Mouse (Mus musculus): ENCODE measurements at regions not wholly inside any gene's neighbourhood (a gene's known extent, or its start where the extent isn't known, plus 50 kb on each side); places are given as distances from the start of the nearest gene placed in this dataset.

- Histone ChIP-seq H3K4me2 (no peak overlapping the region), H3K36me3 (no peaks in the 10 kb centered on the region), H3K9ac (no peak overlapping the region), H3K9me3 (no peaks in the 10 kb centered on the region), H3K27ac (no peak overlapping the region), H3K27me3 (no peaks in the 10 kb centered on the region), H3K4me1 (peaks cover 8% of the 10 kb centered on the region; the same call in 1 of the 2 replicates), H3K4me3 (no peak overlapping the region)
- 48% methylated on average over 7 of the region's 7 CpGs for WGBS
- ATAC-seq (ENCODE audit: insufficient number of reproducible peaks, insufficient read depth, low FRiP score, low TSS enrichment, low read depth) = no peak
Measured at GRCm38 (mm10) chr16:49965528-49966250, 165.4 kb downstream of the Cd47 start.

GRCm38 (mm10) chr16:49966251-49966588 lies 165.9 kb downstream of the Cd47 start:
- ATAC-seq (ENCODE audit: insufficient number of reproducible peaks, insufficient read depth, low FRiP score, low TSS enrichment, low read depth) = no peak
- H3K27ac ChIP-seq = no peak overlapping the region
- WGBS = 68% methylated on average over 2 of the region's 2 CpGs

GRCm38 (mm10) chr16:49967110-49967509 lies 166.8 kb downstream of the Cd47 start:
- no peaks in the 10 kb centered on the region for H3K36me3 ChIP-seq
- H3K27ac ChIP-seq = no peak overlapping the region
- H3K4me3 ChIP-seq = no peak overlapping the region
- no peaks in the 10 kb centered on the region for H3K27me3 ChIP-seq
- H3K4me1 ChIP-seq = peaks cover 8% of the 10 kb centered on the region; the same call in 1 of the 2 replicates
- ATAC-seq (ENCODE audit: insufficient number of reproducible peaks, insufficient read depth, low FRiP score, low TSS enrichment, low read depth) = no peak
- H3K9ac ChIP-seq = no peak overlapping the region
- no peaks in the 10 kb centered on the region for H3K9me3 ChIP-seq
- H3K4me2 ChIP-seq = no peak overlapping the region
- WGBS = 83% methylated on average over 7 of the region's 7 CpGs

More at GRCm38 (mm10) chr16:49966251-49966588, 165.9 kb downstream of the Cd47 start:
- Histone ChIP-seq H3K4me1 (peaks cover 8% of the 10 kb centered on the region; the same call in 1 of the 2 replicates), H3K4me2 (no peak overlapping the region), H3K9me3 (no peaks in the 10 kb centered on the region), H3K9ac (no peak overlapping the region), H3K36me3 (no peaks in the 10 kb centered on the region), H3K27me3 (no peaks in the 10 kb centered on the region), H3K4me3 (no peak overlapping the region)

- Histone ChIP-seq H3K27me3 (no peaks in the 10 kb centered on the region), H3K4me1 (peaks cover 8% of the 10 kb centered on the region; the same call in 1 of the 2 replicates), H3K9me3 (no peaks in the 10 kb centered on the region), H3K4me2 (no peak overlapping the region), H3K36me3 (no peaks in the 10 kb centered on the region), H3K4me3 (no peak overlapping the region), H3K9ac (no peak overlapping the region), H3K27ac (no peak overlapping the region)
- 72% methylated on average over 4 of the region's 4 CpGs for WGBS
- no peak for ATAC-seq (ENCODE audit: insufficient number of reproducible peaks, insufficient read depth, low FRiP score, low TSS enrichment, low read depth)
Measured at GRCm38 (mm10) chr16:49968291-49968870, 168.0 kb downstream of the Cd47 start.

GRCm38 (mm10) chr16:49969035-49969434 lies 168.7 kb downstream of the Cd47 start:
- no peak for ATAC-seq (ENCODE audit: insufficient number of reproducible peaks, insufficient read depth, low FRiP score, low TSS enrichment, low read depth)
- Histone ChIP-seq H3K27ac (no peak overlapping the region), H3K36me3 (no peaks in the 10 kb centered on the region), H3K27me3 (no peaks in the 10 kb centered on the region), H3K9ac (no peak overlapping the region), H3K4me2 (no peak overlapping the region), H3K4me1 (0 out of 2 replicates have a peak, but pooled peaks cover 4% of the 10 kb centered on the region), H3K4me3 (no peak overlapping the region), H3K9me3 (no peaks in the 10 kb centered on the region)
- 94% methylated on average over 4 of the region's 4 CpGs for WGBS

- Histone ChIP-seq H3K9me3 (no peaks in the 10 kb centered on the region), H3K4me2 (no peak overlapping the region), H3K36me3 (no peaks in the 10 kb centered on the region), H3K27me3 (no peaks in the 10 kb centered on the region), H3K9ac (no peak overlapping the region), H3K4me1 (0 out of 2 replicates have a peak, but pooled peaks cover 4% of the 10 kb centered on the region), H3K4me3 (no peak overlapping the region), H3K27ac (no peak overlapping the region)
- 98% methylated on average over 2 of the region's 2 CpGs for WGBS
- no peak for ATAC-seq (ENCODE audit: insufficient number of reproducible peaks, insufficient read depth, low FRiP score, low TSS enrichment, low read depth)
Measured at GRCm38 (mm10) chr16:49969693-49970296, 169.5 kb downstream of the Cd47 start.

GRCm38 (mm10) chr16:49970297-49970804 lies 170.0 kb downstream of the Cd47 start:
- H3K9ac ChIP-seq = no peak overlapping the region
- H3K27ac ChIP-seq = no peak overlapping the region
- ATAC-seq (ENCODE audit: insufficient number of reproducible peaks, insufficient read depth, low FRiP score, low TSS enrichment, low read depth) = no peak
- H3K36me3 ChIP-seq = no peaks in the 10 kb centered on the region
- no peaks in the 10 kb centered on the region for H3K9me3 ChIP-seq
- 0 out of 2 replicates have a peak, but pooled peaks cover under 1% of the 10 kb centered on the region for H3K4me1 ChIP-seq
- H3K4me2 ChIP-seq = no peak overlapping the region
- no peaks in the 10 kb centered on the region for H3K27me3 ChIP-seq
- WGBS = 78% methylated on average over 2 of the region's 2 CpGs
- H3K4me3 ChIP-seq = no peak overlapping the region

GRCm38 (mm10) chr16:49971141-49971555 lies 170.8 kb downstream of the Cd47 start:
- no peaks in the 10 kb centered on the region for H3K4me1 ChIP-seq
- no peak for ATAC-seq (ENCODE audit: insufficient number of reproducible peaks, insufficient read depth, low FRiP score, low TSS enrichment, low read depth)
- 88% methylated on average over 3 of the region's 3 CpGs for WGBS

GRCm38 (mm10) chr16:49977276-49977675 lies 176.9 kb downstream of the Cd47 start:
- no peak overlapping the region for H3K4me2 ChIP-seq
- no peak overlapping the region for H3K4me3 ChIP-seq
- H3K36me3 ChIP-seq = no peaks in the 10 kb centered on the region
- no peak overlapping the region for H3K27ac ChIP-seq
- H3K9me3 ChIP-seq = no peaks in the 10 kb centered on the region
- H3K9ac ChIP-seq = no peak overlapping the region
- no peaks in the 10 kb centered on the region for H3K27me3 ChIP-seq
- 83% methylated on average over 2 of the region's 2 CpGs for WGBS
- ATAC-seq (ENCODE audit: insufficient number of reproducible peaks, insufficient read depth, low FRiP score, low TSS enrichment, low read depth) = no peak
- peaks cover 7% of the 10 kb centered on the region; the same call in 1 of the 2 replicates for H3K4me1 ChIP-seq

More at GRCm38 (mm10) chr16:49971141-49971555, 170.8 kb downstream of the Cd47 start:
- no peak overlapping the region for H3K4me2 ChIP-seq
- no peaks in the 10 kb centered on the region for H3K9me3 ChIP-seq
- no peak overlapping the region for H3K4me3 ChIP-seq
- no peaks in the 10 kb centered on the region for H3K27me3 ChIP-seq
- no peak overlapping the region for H3K27ac ChIP-seq
- H3K36me3 ChIP-seq = no peaks in the 10 kb centered on the region
- H3K9ac ChIP-seq = no peak overlapping the region

GRCm38 (mm10) chr16:49979426-49979940 lies 179.2 kb downstream of the Cd47 start:
- H3K9me3 ChIP-seq = no peaks in the 10 kb centered on the region
- no peaks in the 10 kb centered on the region for H3K36me3 ChIP-seq
- WGBS = 94% methylated on average over 4 of the region's 4 CpGs
- peaks cover 7% of the 10 kb centered on the region; the same call in 1 of the 2 replicates for H3K4me1 ChIP-seq
- H3K27ac ChIP-seq = no peak overlapping the region
- no peak for ATAC-seq (ENCODE audit: insufficient number of reproducible peaks, insufficient read depth, low FRiP score, low TSS enrichment, low read depth)
- H3K4me2 ChIP-seq = no peak overlapping the region
- H3K4me3 ChIP-seq = no peak overlapping the region
- no peaks in the 10 kb centered on the region for H3K27me3 ChIP-seq
- no peak overlapping the region for H3K9ac ChIP-seq

GRCm38 (mm10) chr16:49980178-49980646 lies 179.9 kb downstream of the Cd47 start:
- Histone ChIP-seq H3K27me3 (no peaks in the 10 kb centered on the region), H3K4me1 (peaks cover 7% of the 10 kb centered on the region; the same call in 1 of the 2 replicates), H3K4me3 (no peak overlapping the region), H3K27ac (peak overlapping the region; percentile 80), H3K9me3 (no peaks in the 10 kb centered on the region), H3K4me2 (no peak overlapping the region), H3K9ac (no peak overlapping the region), H3K36me3 (no peaks in the 10 kb centered on the region)
- WGBS = 51% methylated on average over 10 of the region's 10 CpGs
- no peak for ATAC-seq (ENCODE audit: insufficient number of reproducible peaks, insufficient read depth, low FRiP score, low TSS enrichment, low read depth)

Measured in embryonic facial prominence, embryonic 13.5 days (tissue).